Mouse (Mus musculus): ENCODE data around the gene Zfp39.
"Not testable (repeated sequence)": the region's sequence is repeated elsewhere in the genome, so short reads cannot be mapped to it uniquely, and the experiment has no call there.

The Zfp39 gene

GRCm38 (mm10) chr11:58922420-58922819, 18.4 kb upstream of the Zfp39 start:
- no peak for DNase-seq (ENCODE audit: low spot score)

- no peak for DNase-seq (ENCODE audit: low spot score)
Measured at GRCm38 (mm10) chr11:58918759-58919158, 14.7 kb upstream of the Zfp39 start.

GRCm38 (mm10) chr11:58917745-58918366, 13.8 kb upstream of the Zfp39 start, which contains the start of gene Btnl10:
Gene Btnl10, plus strand, starts transcription at chr11:58917908.
- DNase-seq (ENCODE audit: low spot score), result no peak

DNA sequence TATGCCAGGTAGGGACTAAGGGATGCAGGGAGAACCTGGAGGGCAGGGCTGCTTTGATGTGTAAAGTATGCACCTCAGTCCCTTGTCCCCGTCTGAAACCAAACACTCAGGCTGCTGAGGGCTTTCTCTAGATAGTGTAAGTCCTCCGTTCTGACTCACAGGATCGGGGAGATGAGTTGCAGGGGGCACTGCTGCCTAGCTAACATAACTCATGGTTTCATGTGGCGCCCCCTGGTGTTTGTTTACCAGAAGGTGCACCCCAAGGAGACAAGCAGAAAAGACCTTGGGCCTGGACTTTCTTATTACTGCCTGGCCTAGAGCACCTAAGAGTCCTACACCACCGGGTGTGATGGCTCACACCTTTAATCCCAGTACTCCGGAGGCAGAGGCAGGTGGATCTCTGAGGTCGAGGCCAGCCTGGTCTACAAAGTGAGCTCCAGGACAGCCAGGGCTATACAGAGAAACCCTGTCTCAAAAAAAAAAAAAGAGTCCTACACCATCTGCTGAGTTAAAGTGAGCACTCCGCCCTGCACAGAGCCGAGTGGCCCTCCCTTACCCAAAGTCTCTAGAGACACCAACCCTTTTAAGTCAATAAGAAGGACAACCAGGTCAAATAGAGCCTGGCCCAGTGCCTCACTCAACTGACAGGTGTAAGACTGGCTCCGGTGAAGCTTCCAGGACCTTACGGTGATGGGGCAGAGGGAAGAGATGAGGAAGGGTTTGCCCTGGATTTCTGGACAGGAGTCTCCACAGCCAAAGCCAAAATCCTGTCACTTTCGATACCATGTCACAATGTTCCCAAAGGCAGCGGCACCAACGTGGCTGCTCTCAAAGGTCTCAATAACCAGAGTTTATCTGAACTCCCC, 13.1 kb upstream of the Zfp39 start:
- DNase-seq (ENCODE audit: low spot score), result no peak

GRCm38 (mm10) chr11:58914461-58915028, 10.5 kb upstream of the Zfp39 start:
- DNase-seq (ENCODE audit: low spot score), result no peak

GRCm38 (mm10) chr11:58913776-58914175, 9.8 kb upstream of the Zfp39 start:
- no peak for DNase-seq (ENCODE audit: low spot score)

DNA sequence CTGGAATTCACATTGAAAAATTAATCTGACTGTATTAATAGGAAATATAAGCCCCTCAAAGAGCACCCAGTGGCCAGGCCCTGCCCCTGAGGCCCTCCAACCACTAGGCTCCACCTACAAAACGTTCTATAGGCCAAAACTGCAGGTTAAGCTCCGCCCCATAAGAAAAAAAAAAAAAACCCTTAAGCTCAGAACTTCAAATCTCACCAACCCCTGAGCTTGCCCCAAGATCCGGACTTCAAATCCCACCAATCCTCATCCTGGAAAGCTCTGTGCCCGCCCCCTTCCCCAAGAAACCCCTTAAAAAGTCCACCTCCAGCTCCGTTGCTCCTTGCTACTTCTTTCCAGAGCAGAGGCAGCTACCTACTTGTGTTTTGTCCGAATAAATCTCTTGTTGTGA, 813 bp upstream of the Zfp39 start:
- DNase-seq (ENCODE audit: low spot score), result no peak

DNA sequence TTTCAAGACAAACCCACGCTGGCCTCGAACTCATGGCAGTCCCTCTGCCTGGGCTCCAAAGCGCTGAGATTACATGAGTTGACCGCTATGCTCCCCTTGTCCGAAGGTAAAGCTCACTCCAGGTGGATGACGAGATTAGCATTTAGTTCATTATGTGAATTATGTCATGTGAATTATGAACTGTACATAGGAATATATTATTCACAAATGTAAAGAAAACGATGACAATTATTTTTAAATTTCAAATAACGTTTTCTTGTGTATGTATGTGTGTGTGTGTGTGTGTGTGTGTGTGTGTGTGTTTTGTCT, 339 bp upstream of the Zfp39 start:
- DNase-seq (ENCODE audit: low spot score), result no peak

DNA sequence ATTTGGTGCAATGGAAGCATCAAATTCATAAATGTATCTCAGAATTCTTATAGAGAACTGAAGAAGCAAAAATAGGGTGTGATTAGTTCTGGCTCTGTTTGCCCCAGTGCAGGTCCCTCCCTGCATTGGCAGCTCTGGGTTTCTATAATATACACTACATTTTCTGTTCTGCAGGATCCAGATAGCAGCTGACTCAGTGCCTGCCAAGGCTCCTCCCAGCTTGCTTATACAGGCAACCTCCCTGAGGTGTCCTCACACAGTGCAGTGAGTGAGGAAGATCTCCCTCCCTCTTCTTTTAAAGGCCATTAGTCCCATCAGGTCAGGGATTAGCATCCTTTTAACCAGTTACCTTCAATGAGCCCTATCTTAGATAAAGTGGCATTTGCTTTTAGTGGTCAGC, 2.9 kb downstream of the Zfp39 start:
- DNase-seq (ENCODE audit: low spot score), result no peak

DNA sequence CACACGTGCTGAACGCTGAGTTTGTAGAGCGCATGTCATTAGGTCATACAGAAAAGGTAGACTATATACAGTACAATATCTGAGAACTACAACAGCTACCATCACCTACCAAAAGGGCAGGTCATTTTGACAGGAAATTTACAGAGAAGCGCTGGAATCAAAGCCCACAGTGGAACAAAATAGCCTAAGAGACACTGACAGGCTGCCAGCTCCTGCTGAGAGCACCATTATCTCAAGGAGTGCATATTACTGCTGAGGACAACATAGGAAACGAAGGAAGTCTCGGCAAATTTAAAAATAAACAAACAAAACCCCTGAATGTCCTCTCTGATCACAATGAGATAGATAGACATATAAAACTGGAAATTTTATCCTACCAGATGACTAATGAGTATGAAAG, 6.5 kb downstream of the Zfp39 start:
- no peak for DNase-seq (ENCODE audit: low spot score)

DNA sequence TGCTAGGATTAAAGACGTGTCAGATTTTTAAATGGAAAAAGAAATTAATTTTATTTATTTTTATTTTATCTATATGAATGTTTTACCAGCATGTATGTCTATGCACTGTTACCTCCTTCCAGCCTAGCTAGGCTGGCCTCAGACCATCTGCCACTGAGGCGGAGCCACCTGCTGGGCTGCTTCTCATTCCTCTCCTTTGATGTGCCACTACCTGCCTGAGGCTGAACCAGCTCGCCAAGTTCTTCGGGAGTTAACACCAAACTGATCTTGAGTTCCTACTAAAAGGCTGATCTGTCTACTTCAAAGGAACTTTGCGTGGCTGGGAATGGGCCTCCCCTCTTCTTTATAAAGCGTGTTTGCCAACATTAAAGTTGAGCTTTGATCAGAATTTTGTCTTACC, 9.6 kb downstream of the Zfp39 start:
- DNase-seq (ENCODE audit: low spot score), result no peak

- DNase-seq (ENCODE audit: low spot score), result no peak
Measured at GRCm38 (mm10) chr11:58890511-58890910, 13.5 kb downstream of the Zfp39 start.

GRCm38 (mm10) chr11:58883756-58884155, 20.3 kb downstream of the Zfp39 start:
- DNase-seq (ENCODE audit: low spot score), result no peak

DNA sequence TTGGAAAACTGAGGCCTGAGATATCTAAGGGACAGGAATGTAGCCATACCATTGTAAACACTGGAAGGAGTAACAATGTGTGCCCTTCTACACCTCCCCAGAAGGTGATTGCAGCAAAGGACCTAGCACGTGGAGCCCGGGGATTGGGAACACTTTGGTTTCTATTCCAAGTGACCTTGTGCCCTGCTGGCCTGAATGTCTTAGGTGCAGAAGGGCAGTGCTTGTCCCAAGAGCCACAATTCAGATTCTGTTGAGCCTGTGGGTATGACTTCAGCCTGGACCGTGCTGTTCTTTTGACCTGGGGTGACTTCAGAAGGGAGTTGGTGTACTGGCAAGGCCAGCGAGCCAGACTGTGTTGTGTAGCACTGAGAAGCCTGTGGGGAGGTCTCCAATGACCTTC, 33.1 kb downstream of the Zfp39 start:
- no peak for DNase-seq (ENCODE audit: low spot score)

DNA sequence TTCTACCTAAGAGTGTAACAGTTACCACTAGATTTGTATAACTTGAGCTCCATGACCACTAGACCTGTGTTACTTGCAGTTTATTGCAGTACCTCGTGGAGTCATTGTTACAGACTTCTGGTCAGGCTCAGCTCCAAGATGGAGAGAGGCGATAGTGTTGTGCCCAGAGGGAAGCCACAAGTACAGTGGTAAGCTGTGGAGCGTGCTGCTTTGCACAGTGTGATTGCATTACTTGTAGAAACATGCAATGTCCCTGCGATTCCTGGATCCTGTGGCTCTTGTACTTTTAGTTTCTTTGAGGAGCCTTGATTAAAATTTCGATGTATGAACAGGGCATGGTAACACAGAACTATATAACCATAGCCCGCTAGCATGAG, 36.1 kb downstream of the Zfp39 start:
- no peak for DNase-seq (ENCODE audit: low spot score)

GRCm38 (mm10) chr11:58867039-58867953, 36.7 kb downstream of the Zfp39 start, which contains the start of gene 2810021J22Rik:
Gene 2810021J22Rik, plus strand, starts transcription at chr11:58867216.
- peak; percentile 66 for DNase-seq (ENCODE audit: low spot score)

DNA sequence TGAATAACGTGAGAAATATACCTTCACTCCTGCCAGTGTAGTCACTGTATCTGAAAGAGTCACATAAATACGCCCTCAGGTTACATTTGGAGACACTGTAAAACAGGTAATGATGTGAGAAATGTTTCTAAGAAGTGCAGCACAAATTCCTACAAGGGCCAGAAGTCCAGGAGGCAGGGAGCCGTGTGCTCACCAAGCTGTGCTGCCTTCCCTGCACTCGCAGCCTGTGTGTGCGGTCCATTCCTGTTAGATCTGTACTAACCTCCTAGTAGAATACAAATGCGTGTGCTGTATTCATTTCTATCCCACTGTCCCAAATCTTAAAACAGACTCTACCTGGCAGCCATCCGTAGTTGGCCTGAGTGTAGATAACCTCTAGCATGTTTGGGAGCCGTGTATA, 43.3 kb downstream of the Zfp39 start:
- DNase-seq (ENCODE audit: low spot score), result no peak

- DNase-seq (ENCODE audit: low spot score), result no peak
Measured at GRCm38 (mm10) chr11:58849731-58850130, 54.3 kb downstream of the Zfp39 start.

DNA sequence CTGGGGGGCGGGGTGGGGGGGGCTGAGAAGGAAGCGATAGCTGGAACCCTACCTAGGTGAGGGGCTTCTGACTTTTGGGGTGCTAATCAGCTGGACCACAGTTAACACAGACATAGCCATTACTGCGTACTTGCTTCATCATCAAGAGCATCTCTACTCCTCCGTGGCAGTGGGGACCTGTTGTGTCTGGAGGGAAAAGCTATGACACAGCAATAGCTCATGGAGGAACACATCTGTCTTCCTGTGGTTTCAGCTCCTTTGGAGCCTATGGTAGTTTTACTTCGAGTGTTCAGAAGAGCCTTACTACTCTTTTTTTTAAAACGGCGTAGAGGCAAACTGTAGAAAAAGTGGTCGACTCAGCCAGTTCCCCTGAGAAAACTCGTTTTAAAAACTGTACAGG, 56.4 kb downstream of the Zfp39 start:
- DNase-seq (ENCODE audit: low spot score), result no peak

GRCm38 (mm10) chr11:58846919-58847461, 57.0 kb downstream of the Zfp39 start, which contains the start of gene Gm12258:
Gene Gm12258, plus strand, starts transcription at chr11:58847158.
- DNase-seq (ENCODE audit: low spot score), result peak; percentile 96

GRCm38 (mm10) chr11:58838951-58839350, 65.1 kb downstream of the Zfp39 start, which contains the start of gene Olfr311:
Gene Olfr311, plus strand, starts transcription at chr11:58839251.
- DNase-seq (ENCODE audit: low spot score), result not testable (repeated sequence)

All from left cerebral cortex, adult 11 months (tissue).